Mouse (Mus musculus) central nervous system, embryonic 14 days (tissue): Measurements from ENCODE around the gene Dnal4. TPM values are rescaled to one million over a fixed set of nuclear protein-coding genes. Genes with fewer than 3 reads are reported as not detected.

Experiments used
- polyA plus RNA-seq: library from polyadenylated mRNA; depleted of rRNA; stranded (reverse); fragments of >200 nt; gene quantifications from 2 replicates; pipeline ENCODE4 v1.2.3, GENCODE M21; 2012; rRNA removed

Dnal4 gene
- 79.5 and 84.5 TPM in 2 replicates for polyA plus RNA-seq

GRCm38 (mm10) chr15:79777749-79778148, at the start of gene Dnal4:
Gene Dnal4 (minus strand): TSS chr15:79777849.

GRCm38 (mm10) chr15:79804352-79805071, 26.9 kb upstream of the Dnal4 start, which contains the start of gene Nptxr:
Gene Nptxr (minus strand): TSS chr15:79804766.

DNA sequence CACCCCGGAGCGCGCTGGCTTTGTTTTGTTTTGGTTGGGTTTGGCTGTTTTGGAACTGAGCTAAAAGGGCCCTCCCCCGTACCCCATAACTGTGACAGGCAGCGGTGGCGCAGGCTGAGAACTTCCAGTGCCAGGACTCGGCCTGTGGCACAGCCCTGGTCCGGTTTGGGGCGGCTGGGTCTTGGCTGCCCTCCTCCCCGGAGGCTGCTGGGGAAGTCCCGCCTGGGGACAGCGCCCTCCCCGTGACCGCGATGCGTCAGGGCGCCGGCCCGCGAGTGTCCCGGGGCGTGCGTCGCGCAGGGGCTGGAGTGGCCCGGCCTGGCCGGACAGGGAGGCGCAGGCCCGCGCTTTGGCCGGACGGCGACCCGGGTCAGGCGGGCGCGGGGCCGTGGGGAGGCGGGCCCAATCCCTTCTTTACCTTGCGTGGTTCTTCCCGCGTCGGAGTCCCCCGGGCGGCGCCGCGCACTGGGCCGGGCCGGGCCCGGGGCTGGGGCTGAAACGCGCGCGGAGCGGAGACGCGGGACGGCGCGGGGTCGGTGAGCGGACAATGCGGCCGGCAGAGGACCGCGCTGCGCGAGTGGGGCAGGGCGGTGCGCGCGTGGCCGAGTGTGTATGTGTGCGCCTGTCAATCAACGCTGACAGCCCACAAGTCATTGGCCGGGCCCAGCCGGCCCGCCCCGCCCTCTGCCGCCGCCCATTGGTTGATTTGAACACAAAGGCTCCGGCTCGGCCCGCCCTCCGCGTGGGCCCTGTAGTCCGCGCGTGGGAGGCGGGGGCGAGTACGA, 35.5 kb downstream of the Dnal4 start, which contains the start of gene Sun2:
Gene Sun2 (minus strand): TSS at position 616 of the 785 bp plus-strand sequence.

Other genes with a start within 250 kb of the Dnal4 start
- 804 and 850 TPM in 2 replicates for gene Ddx17, start 231.1 kb downstream of the Dnal4 start, polyA plus RNA-seq
- 5.2 and 6.8 TPM in 2 replicates for gene Dmc1, start 172.7 kb downstream of the Dnal4 start, polyA plus RNA-seq
- gene Fam227a, start 118.9 kb downstream of the Dnal4 start, polyA plus RNA-seq: 27.0 and 29.2 TPM in 2 replicates
- 40.1 and 45.6 TPM in 2 replicates for gene Cby1, start 118.7 kb downstream of the Dnal4 start, polyA plus RNA-seq
- 105 and 118 TPM in 2 replicates for gene Tomm22, start 107.0 kb downstream of the Dnal4 start, polyA plus RNA-seq
- gene Josd1, start 89.9 kb downstream of the Dnal4 start, polyA plus RNA-seq: 30.5 and 32.9 TPM in 2 replicates
- 48.9 and 49.8 TPM in 2 replicates for gene Gtpbp1, start 87.0 kb downstream of the Dnal4 start, polyA plus RNA-seq
- gene Sun2, start 35.3 kb downstream of the Dnal4 start, polyA plus RNA-seq: 43.2 and 47.2 TPM in 2 replicates
- 28.8 and 35.0 TPM in 2 replicates for gene Nptxr, start 26.9 kb upstream of the Dnal4 start, polyA plus RNA-seq
- 1.2 and 1.8 TPM in 2 replicates for gene Npcd, start 56.4 kb upstream of the Dnal4 start, polyA plus RNA-seq
- 67.3 and 71.7 TPM in 2 replicates for gene Cbx6, start 56.8 kb upstream of the Dnal4 start, polyA plus RNA-seq
- 7.2 and 8.8 TPM in 2 replicates for gene Apobec3, start 113.8 kb upstream of the Dnal4 start, polyA plus RNA-seq
- 12.1 and 13.0 TPM in 2 replicates for gene Cbx7, start 193.3 kb upstream of the Dnal4 start, polyA plus RNA-seq
- 10.8 and 12.8 TPM in 2 replicates for gene Pdgfb, start 237.1 kb upstream of the Dnal4 start, polyA plus RNA-seq